ENCODE assay signal across 29 mouse cellular contexts in the genomic region with DNA sequence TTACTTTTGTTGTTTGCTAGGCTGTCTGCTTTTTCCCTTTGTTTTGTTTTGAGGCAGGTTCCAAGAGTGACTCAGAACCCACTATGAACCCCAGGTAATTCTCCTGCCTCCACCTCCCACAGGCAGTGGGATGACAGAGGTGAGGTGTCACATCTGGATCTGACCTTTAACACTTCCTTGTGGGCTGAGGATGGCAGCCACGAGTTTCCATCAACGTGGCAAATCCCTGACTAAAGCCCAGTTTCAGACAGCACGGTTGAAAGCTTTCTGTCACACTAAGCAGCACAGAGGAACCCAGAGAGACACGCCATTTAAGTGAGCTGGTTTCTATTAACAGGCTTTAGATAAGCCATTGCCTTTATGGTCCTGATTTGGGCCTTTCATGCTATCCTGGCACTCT. TPM values are rescaled to one million over a fixed set of nuclear protein-coding genes. Genes with fewer than 3 reads are reported as not detected.
A peak's percentile ranks its signal among the peaks of the same experiment; 100 is the strongest.
DNase-seq lines count a peak whose midpoint lies in the region; ATAC-seq and TF ChIP-seq lines count a peak whose summit lies in the region.
"Had no signal": no experiment of that assay in that cellular context is flagged by ENCODE, and none has a peak within 500 bp of the region (broad histone marks: within the 10 kb centered on the region; RNA-seq: fewer than 3 reads in every experiment).

No protein-coding gene starts in this region.

- TF ChIP-seq EP300 in stomach, postnatal 0 days (optimal IDR thresholded peaks at IDR 0.05) = no peak

- H3K4me3 ChIP-seq in embryonic facial prominence, embryonic 11.5 days (ENCODE audit: low read depth, low read length) = no peak overlapping the region
- H3K4me3 ChIP-seq in embryonic facial prominence, embryonic 10.5 days = no peak overlapping the region
- H3K4me3 ChIP-seq in intestine, postnatal 0 days (ENCODE audit: low read depth, low read length) = no peak overlapping the region
- H3K4me3 ChIP-seq in intestine, embryonic 15.5 days (replicated peaks) = no peak overlapping the region
- no peak overlapping the region for H3K4me3 ChIP-seq in midbrain, embryonic 11.5 days (ENCODE audit: low read depth, low read length)
- no peak overlapping the region for H3K4me3 ChIP-seq in midbrain, postnatal 0 days (ENCODE audit: low read depth, low read length)
- H3K4me3 ChIP-seq in stomach, postnatal 0 days (ENCODE audit: low read depth, low read length) = no peak overlapping the region
- H3K4me3 ChIP-seq: forebrain, embryonic 10.5 days; forebrain, embryonic 13.5 days; heart, embryonic 12.5 days; heart, embryonic 15.5 days; hindbrain, embryonic 10.5 days; hindbrain, embryonic 13.5 days had no signal

- no peaks in the 10 kb centered on the region for H3K27me3 ChIP-seq in embryonic facial prominence, embryonic 11.5 days (ENCODE audit: control insufficient read depth, insufficient read depth, low read length)
- H3K27me3 ChIP-seq in embryonic facial prominence, embryonic 10.5 days (replicated peaks; ENCODE audit: low read depth, poor library complexity, severe bottlenecking) = no peaks in the 10 kb centered on the region
- H3K27me3 ChIP-seq in intestine, postnatal 0 days (replicated peaks; ENCODE audit: control insufficient read depth, insufficient read depth, low read length) = no peaks in the 10 kb centered on the region
- H3K27me3 ChIP-seq in intestine, embryonic 15.5 days (replicated peaks) = no peaks in the 10 kb centered on the region
- H3K27me3 ChIP-seq in midbrain, embryonic 11.5 days (ENCODE audit: control insufficient read depth, insufficient read depth, low read length) = no peaks in the 10 kb centered on the region
- no peaks in the 10 kb centered on the region for H3K27me3 ChIP-seq in midbrain, postnatal 0 days (ENCODE audit: insufficient read depth, low read length)
- H3K27me3 ChIP-seq in stomach, postnatal 0 days (ENCODE audit: control insufficient read depth, insufficient read depth, low read length) = no peaks in the 10 kb centered on the region
- H3K27me3 ChIP-seq: CH12.LX; forebrain, embryonic 13.5 days; heart, embryonic 15.5 days; hindbrain, embryonic 13.5 days; Patski had no signal

- WGBS in embryonic facial prominence, embryonic 11.5 days = 27% methylated on average over 4 of the region's 4 CpGs
- WGBS in embryonic facial prominence, embryonic 10.5 days = 36% methylated on average over 4 of the region's 4 CpGs
- 22% methylated on average over 4 of the region's 4 CpGs for WGBS in intestine, postnatal 0 days
- WGBS in intestine, embryonic 15.5 days = 35% methylated on average over 4 of the region's 4 CpGs
- WGBS in midbrain, embryonic 11.5 days = 31% methylated on average over 4 of the region's 4 CpGs
- 24% methylated on average over 4 of the region's 4 CpGs for WGBS in midbrain, postnatal 0 days
- 29% methylated on average over 4 of the region's 4 CpGs for WGBS in stomach, postnatal 0 days

- no peaks in the 10 kb centered on the region for H3K36me3 ChIP-seq in embryonic facial prominence, embryonic 11.5 days (replicated peaks; ENCODE audit: control insufficient read depth, insufficient read depth, low read depth, low read length)
- no peaks in the 10 kb centered on the region for H3K36me3 ChIP-seq in embryonic facial prominence, embryonic 10.5 days (replicated peaks)
- H3K36me3 ChIP-seq in intestine, postnatal 0 days (ENCODE audit: control insufficient read depth, insufficient read depth) = no peaks in the 10 kb centered on the region
- no peaks in the 10 kb centered on the region for H3K36me3 ChIP-seq in intestine, embryonic 15.5 days
- no peaks in the 10 kb centered on the region for H3K36me3 ChIP-seq in midbrain, embryonic 11.5 days (ENCODE audit: control insufficient read depth, insufficient read depth, low read length)
- no peaks in the 10 kb centered on the region for H3K36me3 ChIP-seq in midbrain, postnatal 0 days (ENCODE audit: insufficient read depth, low read length)
- no peaks in the 10 kb centered on the region for H3K36me3 ChIP-seq in stomach, postnatal 0 days (ENCODE audit: control insufficient read depth, insufficient read depth, low read length)
- H3K36me3 ChIP-seq: forebrain, embryonic 10.5 days; G1E; heart, embryonic 12.5 days; heart, embryonic 15.5 days; hindbrain, embryonic 10.5 days; hindbrain, embryonic 13.5 days had no signal

- no peak for ATAC-seq in embryonic facial prominence, embryonic 11.5 days (replicated peaks; ENCODE audit: insufficient number of reproducible peaks, low FRiP score, low TSS enrichment, low read depth)
- peak; percentile 79 for ATAC-seq in intestine, postnatal 0 days
- ATAC-seq in intestine, embryonic 15.5 days = no peak
- no peak for ATAC-seq in midbrain, embryonic 11.5 days (ENCODE audit: low FRiP score)
- no peak for ATAC-seq in midbrain, postnatal 0 days (ENCODE audit: low FRiP score)
- no peak for ATAC-seq in stomach, postnatal 0 days (ENCODE audit: low FRiP score, low TSS enrichment)
- ATAC-seq: forebrain, embryonic 13.5 days; forebrain, embryonic 16.5 days; hindbrain, embryonic 16.5 days; Patski had no signal

- TF ChIP-seq CTCF in intestine, postnatal 0 days (IDR thresholded peaks at IDR 0.05; ENCODE audit: low read depth) = no peak
- no peak for TF ChIP-seq CTCF in midbrain, postnatal 0 days (IDR thresholded peaks at IDR 0.05)
- TF ChIP-seq CTCF in stomach, postnatal 0 days (IDR thresholded peaks at IDR 0.05; ENCODE audit: low read depth) = no peak

- no peak overlapping the region for H3K27ac ChIP-seq in embryonic facial prominence, embryonic 11.5 days (replicated peaks; ENCODE audit: low read depth, low read length)
- H3K27ac ChIP-seq in embryonic facial prominence, embryonic 10.5 days (replicated peaks) = no peak overlapping the region
- H3K27ac ChIP-seq in intestine, postnatal 0 days (ENCODE audit: low read depth, low read length) = no peak overlapping the region
- no peak overlapping the region for H3K27ac ChIP-seq in intestine, embryonic 15.5 days
- no peak overlapping the region for H3K27ac ChIP-seq in midbrain, embryonic 11.5 days (ENCODE audit: low read depth, low read length)
- H3K27ac ChIP-seq in midbrain, postnatal 0 days (ENCODE audit: low read depth, low read length) = no peak overlapping the region
- no peak overlapping the region for H3K27ac ChIP-seq in stomach, postnatal 0 days (replicated peaks)
- H3K27ac ChIP-seq: forebrain, embryonic 10.5 days; forebrain, embryonic 13.5 days; heart, embryonic 15.5 days; hindbrain, embryonic 10.5 days; hindbrain, embryonic 13.5 days had no signal

- no peaks in the 10 kb centered on the region for H3K9me3 ChIP-seq in embryonic facial prominence, embryonic 11.5 days (replicated peaks; ENCODE audit: control insufficient read depth, low read length)
- no peaks in the 10 kb centered on the region for H3K9me3 ChIP-seq in embryonic facial prominence, embryonic 10.5 days
- no peaks in the 10 kb centered on the region for H3K9me3 ChIP-seq in intestine, postnatal 0 days (ENCODE audit: control insufficient read depth)
- H3K9me3 ChIP-seq in intestine, embryonic 15.5 days = no peaks in the 10 kb centered on the region
- no peaks in the 10 kb centered on the region for H3K9me3 ChIP-seq in midbrain, embryonic 11.5 days (ENCODE audit: control insufficient read depth, low read length)
- no peaks in the 10 kb centered on the region for H3K9me3 ChIP-seq in midbrain, postnatal 0 days (ENCODE audit: low read length)
- H3K9me3 ChIP-seq in stomach, postnatal 0 days (ENCODE audit: control insufficient read depth, low read length) = no peaks in the 10 kb centered on the region
- H3K9me3 ChIP-seq: forebrain, embryonic 10.5 days; forebrain, embryonic 13.5 days; G1E; heart, embryonic 12.5 days; heart, embryonic 15.5 days; hindbrain, embryonic 10.5 days; hindbrain, embryonic 13.5 days had no signal

- H3K4me1 ChIP-seq in embryonic facial prominence, embryonic 11.5 days (ENCODE audit: control insufficient read depth, insufficient read depth, low read length) = no peaks in the 10 kb centered on the region
- peaks cover 12% of the 10 kb centered on the region for H3K4me1 ChIP-seq in embryonic facial prominence, embryonic 10.5 days
- H3K4me1 ChIP-seq in intestine, postnatal 0 days (replicated peaks; ENCODE audit: control insufficient read depth, insufficient read depth, low read length) = no peaks in the 10 kb centered on the region
- peaks cover 8% of the 10 kb centered on the region; the same call in 1 of the 2 replicates for H3K4me1 ChIP-seq in intestine, embryonic 15.5 days (replicated peaks)
- H3K4me1 ChIP-seq in midbrain, embryonic 11.5 days (ENCODE audit: control insufficient read depth, insufficient read depth, low read length) = no peaks in the 10 kb centered on the region
- H3K4me1 ChIP-seq in midbrain, postnatal 0 days (ENCODE audit: insufficient read depth, low read length) = no peaks in the 10 kb centered on the region
- no peaks in the 10 kb centered on the region for H3K4me1 ChIP-seq in stomach, postnatal 0 days (replicated peaks; ENCODE audit: control insufficient read depth, insufficient read depth)
- H3K4me1 ChIP-seq: forebrain, embryonic 10.5 days; hindbrain, embryonic 10.5 days; hindbrain, embryonic 13.5 days had no signal

- H3K4me2 ChIP-seq in embryonic facial prominence, embryonic 11.5 days (ENCODE audit: low read depth, low read length) = no peak overlapping the region
- no peak overlapping the region for H3K4me2 ChIP-seq in intestine, postnatal 0 days (replicated peaks; ENCODE audit: low read depth)
- no peak overlapping the region for H3K4me2 ChIP-seq in intestine, embryonic 15.5 days (replicated peaks)
- H3K4me2 ChIP-seq in midbrain, embryonic 11.5 days = no peak overlapping the region
- no peak overlapping the region for H3K4me2 ChIP-seq in midbrain, postnatal 0 days (ENCODE audit: low read depth, low read length, poor library complexity, severe bottlenecking)
- H3K4me2 ChIP-seq in stomach, postnatal 0 days (replicated peaks; ENCODE audit: low read depth) = no peak overlapping the region
- H3K4me2 ChIP-seq: forebrain, embryonic 13.5 days; heart, embryonic 12.5 days; heart, embryonic 15.5 days; hindbrain, embryonic 13.5 days had no signal

- DNase-seq in embryonic facial prominence, embryonic 11.5 days (ENCODE audit: low spot score) = peak; percentile 22
- no peak for DNase-seq in embryonic facial prominence, embryonic 10.5 days (ENCODE audit: low spot score)
- peak; percentile 60 for DNase-seq in midbrain, embryonic 11.5 days (ENCODE audit: low spot score, missing footprints)
- no peak for DNase-seq in midbrain, postnatal 0 days (ENCODE audit: low spot score)
- DNase-seq in left cerebral cortex, adult 18-20 months (ENCODE audit: low spot score in 2 of 2) = no peak
- no peak for DNase-seq in stomach, postnatal 0 days (ENCODE audit: low spot score)
- DNase-seq: adrenal gland, adult 2 months; adrenal gland, postnatal 14 days; cerebellum, adult 11 months; cerebellum, adult 2 months; cerebellum, adult 9-11 months; cerebellum, postnatal 25 days; gastrocnemius, postnatal 10 days; gastrocnemius, postnatal 36 days; heart, postnatal 10 days; heart, postnatal 36 days had no signal

- H3K9ac ChIP-seq in embryonic facial prominence, embryonic 11.5 days (replicated peaks; ENCODE audit: low read length) = no peak overlapping the region
- H3K9ac ChIP-seq in intestine, postnatal 0 days (ENCODE audit: low read depth, low read length) = no peak overlapping the region
- H3K9ac ChIP-seq in intestine, embryonic 15.5 days = no peak overlapping the region
- no peak overlapping the region for H3K9ac ChIP-seq in midbrain, embryonic 11.5 days (ENCODE audit: low read length)
- no peak overlapping the region for H3K9ac ChIP-seq in midbrain, postnatal 0 days (replicated peaks; ENCODE audit: low read length, poor library complexity, severe bottlenecking)
- no peak overlapping the region for H3K9ac ChIP-seq in stomach, postnatal 0 days (ENCODE audit: low read length)
- H3K9ac ChIP-seq: forebrain, embryonic 13.5 days; heart, embryonic 12.5 days; heart, embryonic 15.5 days; hindbrain, embryonic 13.5 days had no signal

RNA-seq across cellular contexts. Expression of gene Usp24, which starts 36.8 kb away (rescaled TPM):
- polyA plus RNA-seq in embryonic facial prominence, embryonic 11.5 days (2014; fragmentation: Nextera tagmentation; extraction: Ambion mirVana) = 8.7 and 8.8 TPM in 2 replicates
- polyA plus RNA-seq in embryonic facial prominence, embryonic 10.5 days (2016; fragmentation: Nextera tagmentation; extraction: Ambion mirVana) = 7.3 and 7.8 TPM in 2 replicates
- polyA plus RNA-seq in intestine, postnatal 0 days (2015; fragmentation: Nextera tagmentation; extraction: Ambion mirVana) = 5.3 and 6.2 TPM in 2 replicates
- polyA plus RNA-seq in intestine, embryonic 15.5 days (2015; fragmentation: Nextera tagmentation; extraction: Ambion mirVana) = 7.1 and 7.5 TPM in 2 replicates
- polyA plus RNA-seq in midbrain, embryonic 11.5 days (2014; fragmentation: Nextera tagmentation; extraction: Ambion mirVana) = 9.9 and 10.0 TPM in 2 replicates
- 28.6 and 36.1 TPM in 2 replicates for total RNA-seq in midbrain, postnatal 0 days (2014; rRNA removed)
- polyA plus RNA-seq in midbrain, postnatal 0 days (2015; fragmentation: Nextera tagmentation; extraction: Ambion mirVana) = 6.6 and 10.2 TPM in 2 replicates
- 10 to 100 TPM; 39.3 to 39.4 TPM for total RNA-seq in left cerebral cortex, adult 18-20 months (2021)
- 6.7 and 6.8 TPM in 2 replicates for polyA plus RNA-seq in stomach, postnatal 0 days (2015; fragmentation: Nextera tagmentation; extraction: Ambion mirVana)

Comparison
In these comparisons a context has a peak if more than half of its experiments do, and no peak if none do; other contexts are left out.
1. DNase-seq: peak in embryonic facial prominence, embryonic 11.5 days (single experiment) and midbrain, embryonic 11.5 days (single experiment); none in embryonic facial prominence, embryonic 10.5 days (single experiment), midbrain, postnatal 0 days (single experiment), left cerebral cortex, adult 18-20 months (0 of 2) and stomach, postnatal 0 days (single experiment).